Mouse (Mus musculus) lung, postnatal 25 days (tissue): ENCODE data around the gene Nup107.

Source experiments
- DNase-seq: peaks from one replicate; pipeline ENCODE4 v3.0.0; 2022; ENCODE audit warnings: low spot score

Nup107 gene

DNA sequence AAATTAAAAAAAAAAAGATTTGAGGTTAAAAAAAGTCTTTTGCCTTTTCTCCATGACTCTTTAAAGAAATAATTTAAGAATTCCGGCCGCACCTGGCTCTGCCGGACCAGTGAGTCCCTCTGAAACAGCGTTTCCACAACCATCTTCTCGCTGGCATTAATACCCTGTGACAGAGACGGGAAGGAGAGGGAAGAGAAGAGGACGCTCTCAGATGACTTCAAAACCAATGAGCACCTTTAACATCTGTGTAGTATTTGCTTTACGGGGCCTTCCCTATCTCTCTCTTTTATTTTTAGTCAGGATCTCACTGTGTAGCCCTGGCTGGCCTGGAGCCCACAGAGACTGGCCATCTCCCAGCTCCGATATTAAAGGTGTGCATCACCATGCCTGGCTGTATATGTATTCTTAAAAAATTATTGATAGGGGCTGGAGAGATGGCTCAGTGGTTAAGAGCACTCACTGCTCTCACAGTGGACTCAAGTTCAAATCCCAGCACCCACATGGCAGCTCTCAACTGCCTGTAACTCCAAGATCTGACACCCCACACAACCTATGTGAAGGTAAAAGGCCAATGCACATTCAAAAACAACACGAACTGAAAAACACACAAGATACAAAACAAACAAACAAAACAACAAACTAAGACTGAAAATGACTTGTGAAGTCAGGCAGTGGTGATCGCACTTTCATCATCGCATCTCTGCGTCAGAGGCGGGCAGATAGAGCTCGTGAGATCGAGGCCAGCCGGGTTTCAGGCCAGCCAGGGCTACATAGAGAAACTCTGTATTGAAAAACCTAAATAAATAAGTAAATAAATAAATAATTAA lies 14.8 kb downstream of the Nup107 start:
- DNase-seq, result no peak

DNA sequence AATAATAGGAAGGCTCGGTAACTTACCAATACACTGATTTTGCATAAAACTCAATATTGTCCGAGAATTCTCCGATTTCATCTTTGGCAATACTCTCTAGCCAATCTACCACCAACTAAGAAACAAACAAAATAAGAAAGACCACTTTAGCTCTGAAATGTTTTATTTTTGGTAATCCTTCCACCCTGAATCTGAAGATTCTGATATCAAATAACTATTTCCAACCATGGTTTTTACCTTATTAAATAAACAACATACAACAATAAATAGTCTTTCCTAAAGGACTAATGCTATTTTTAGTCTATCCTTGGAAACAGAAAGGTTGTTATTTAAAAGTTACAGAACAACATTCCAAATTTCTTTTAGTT lies 15.4 kb downstream of the Nup107 start:
- no peak for DNase-seq

- DNase-seq, result no peak
Measured at GRCm38 (mm10) chr10:117776281-117777102, 16.0 kb downstream of the Nup107 start.

DNA sequence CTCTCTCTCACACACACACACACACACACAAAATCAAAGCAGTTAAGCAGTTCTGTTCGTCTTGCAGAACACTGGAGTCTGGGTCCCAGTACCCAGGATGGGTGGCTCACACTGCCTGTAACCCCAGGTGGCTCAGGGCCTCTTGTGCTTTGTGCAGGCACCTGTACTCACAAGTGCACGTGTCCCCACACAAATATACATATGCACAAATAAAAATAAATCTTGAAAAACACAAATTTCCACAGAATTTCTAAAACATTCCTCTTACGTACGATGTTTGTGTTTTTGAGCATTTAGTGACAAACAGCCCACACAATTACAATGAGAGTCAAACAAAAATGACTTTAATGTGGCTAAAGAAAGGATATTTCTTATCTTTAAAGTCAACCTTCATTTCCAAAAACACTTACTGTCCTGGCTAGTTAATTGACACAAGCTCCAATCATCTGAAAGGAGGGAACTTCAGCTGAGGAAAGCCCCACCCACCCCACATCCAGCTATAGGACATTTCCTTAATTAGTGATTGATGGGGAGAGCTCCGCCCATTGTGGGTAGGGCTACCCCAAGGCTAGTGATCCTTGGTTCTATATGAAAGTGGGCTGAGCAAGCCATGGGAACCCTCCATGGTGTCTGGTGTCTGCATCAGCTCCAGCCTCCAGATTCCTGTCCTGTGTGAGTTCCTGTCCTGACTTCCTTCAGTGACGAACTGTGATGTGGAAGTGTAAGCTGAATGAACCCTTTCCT lies 16.9 kb downstream of the Nup107 start:
- DNase-seq, result no peak

- no peak for DNase-seq
Measured at GRCm38 (mm10) chr10:117774817-117775120, 17.7 kb downstream of the Nup107 start.

DNA sequence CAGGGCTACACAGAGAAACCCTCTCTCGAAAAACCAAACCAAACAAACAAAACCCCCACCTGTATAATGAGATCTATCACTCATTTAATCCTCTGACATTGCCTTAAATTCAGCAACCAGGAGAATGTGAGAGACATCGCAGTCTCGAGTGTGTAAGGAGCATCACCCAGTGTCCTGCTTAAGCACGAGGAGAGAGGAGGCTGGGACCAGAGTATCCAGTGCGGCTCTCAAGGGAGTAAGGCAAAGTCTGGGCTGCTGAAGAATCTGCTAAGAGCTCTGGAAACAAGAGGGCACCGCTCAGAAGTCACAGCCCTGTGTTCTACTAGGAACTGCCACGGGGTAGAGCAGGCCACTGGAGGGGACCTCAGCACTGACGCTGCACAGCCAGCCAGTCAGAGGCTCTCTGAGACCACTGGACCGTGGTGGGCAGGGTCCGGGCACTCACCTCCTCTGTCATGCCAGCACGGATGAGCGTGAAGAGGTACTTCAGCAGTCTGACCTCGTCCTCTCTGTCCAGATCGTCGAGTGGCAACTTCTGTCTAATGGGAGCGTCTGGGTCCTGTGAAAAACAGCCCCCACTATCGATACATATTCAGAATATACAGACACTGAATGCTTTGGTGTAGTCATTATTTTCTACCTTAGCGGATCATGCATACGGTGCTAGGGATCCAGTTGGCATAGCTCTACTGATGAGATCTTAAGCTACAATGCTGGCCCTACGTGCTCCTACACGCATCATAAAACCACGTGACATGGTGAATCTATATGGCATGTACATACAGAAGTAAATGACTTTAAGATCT lies 18.3 kb downstream of the Nup107 start:
- no peak for DNase-seq

GRCm38 (mm10) chr10:117773106-117773720 lies 19.3 kb downstream of the Nup107 start:
- no peak for DNase-seq

DNA sequence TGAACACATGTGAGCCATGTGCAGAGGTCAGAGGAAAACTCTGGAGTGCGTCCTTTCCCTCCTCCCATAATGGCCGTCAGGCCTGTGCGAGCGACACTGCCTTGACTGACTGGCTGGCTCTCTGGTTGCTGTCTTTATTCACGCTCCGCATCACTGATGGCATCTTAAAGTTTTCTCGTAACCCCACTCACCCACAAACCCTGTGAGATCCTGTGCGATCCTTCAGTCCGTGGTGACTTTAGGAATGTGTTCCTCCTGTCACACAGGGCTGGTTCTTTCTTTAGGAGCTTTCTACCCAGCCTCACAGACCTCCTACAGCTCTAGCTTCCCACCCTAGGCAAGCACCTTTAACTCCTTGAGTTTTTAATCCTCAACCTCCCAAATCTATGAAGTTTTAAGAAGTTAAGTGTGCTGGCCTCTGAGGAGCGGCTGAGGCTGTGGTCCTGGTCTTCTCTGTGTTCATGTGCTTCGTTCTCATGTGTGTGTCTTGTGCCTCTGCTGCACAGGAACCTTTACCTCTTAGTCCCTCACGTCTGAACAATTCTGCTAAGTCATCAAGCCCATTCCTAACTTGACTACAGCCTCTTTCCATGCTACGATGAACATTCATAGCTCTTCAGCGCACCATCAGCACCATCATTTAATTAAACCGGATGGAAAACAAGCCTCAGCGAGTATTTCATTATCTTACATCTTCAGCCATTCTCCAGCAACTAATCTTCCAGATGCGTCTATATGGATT lies 20.0 kb downstream of the Nup107 start:
- DNase-seq, result no peak

DNA sequence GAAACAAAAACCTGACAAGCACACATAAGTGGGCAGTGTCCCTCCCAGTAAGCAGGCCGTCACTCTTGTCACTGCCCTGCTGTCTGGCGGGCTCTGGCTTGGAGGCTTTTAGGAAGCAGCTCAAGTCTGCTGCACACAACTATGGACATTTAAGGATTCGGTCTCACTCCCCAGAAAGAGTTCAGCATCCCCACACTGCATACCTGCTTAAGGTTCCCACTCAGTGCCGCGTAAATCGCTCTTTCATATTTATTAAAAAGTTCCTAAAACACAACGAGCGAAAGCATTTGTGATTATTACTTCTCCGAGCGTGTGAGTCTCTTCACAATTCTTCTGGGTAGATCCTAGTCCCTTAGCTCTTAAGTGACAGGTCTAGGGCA lies 21.4 kb downstream of the Nup107 start:
- no peak for DNase-seq

GRCm38 (mm10) chr10:117770286-117771130 lies 22.0 kb downstream of the Nup107 start:
- no peak for DNase-seq

DNA sequence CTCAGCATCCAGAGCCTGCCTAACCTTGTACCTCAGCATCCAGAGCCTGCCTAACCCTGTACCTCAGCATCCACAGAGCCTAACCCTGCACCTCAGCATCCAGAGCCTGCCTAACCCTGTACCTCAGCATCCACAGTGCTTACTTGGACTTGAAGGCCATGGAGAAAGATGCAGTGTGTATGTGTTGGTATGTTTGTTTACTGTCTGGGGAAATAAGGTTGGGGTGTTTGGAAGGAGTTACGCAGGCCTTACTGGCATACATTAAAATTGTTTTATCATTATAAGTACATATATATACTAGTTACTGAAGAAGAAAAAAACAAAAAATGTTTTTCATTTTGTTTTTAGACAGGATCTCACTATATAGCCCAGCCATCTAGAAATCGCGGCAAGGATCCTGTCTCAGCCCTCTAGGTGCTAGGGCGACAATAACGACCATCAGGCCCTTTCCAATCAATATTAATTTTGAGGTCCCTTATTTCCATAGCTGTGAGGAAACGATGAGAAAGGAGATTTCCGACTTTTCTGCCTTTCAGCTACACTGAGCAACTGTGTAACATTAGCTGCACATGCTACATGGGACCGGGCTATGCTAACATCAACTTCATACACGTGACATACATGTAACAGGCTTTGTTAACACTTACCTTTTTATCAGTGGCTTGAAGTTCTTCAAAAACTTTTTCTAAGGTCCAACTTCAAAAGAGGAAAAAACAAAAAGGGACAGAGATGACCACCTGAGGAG lies 22.8 kb downstream of the Nup107 start:
- DNase-seq, result no peak

- no peak for DNase-seq
Measured at GRCm38 (mm10) chr10:117768141-117768440, 24.4 kb downstream of the Nup107 start.

- no peak for DNase-seq
Measured at GRCm38 (mm10) chr10:117767286-117768140, 25.0 kb downstream of the Nup107 start.

DNA sequence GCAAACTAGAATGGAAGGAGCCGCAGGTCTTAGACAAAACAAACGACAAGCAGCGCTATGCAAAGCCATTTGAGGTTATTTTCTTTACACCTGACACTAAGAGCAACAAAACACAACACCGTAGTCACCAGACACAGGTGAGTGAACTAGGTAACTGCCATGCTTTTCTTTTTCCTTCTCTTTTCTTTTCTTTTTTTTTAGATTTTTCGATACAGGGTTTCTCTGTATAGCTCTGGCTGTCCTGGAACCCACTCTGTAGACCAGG lies 25.7 kb downstream of the Nup107 start:
- DNase-seq, result no peak

DNA sequence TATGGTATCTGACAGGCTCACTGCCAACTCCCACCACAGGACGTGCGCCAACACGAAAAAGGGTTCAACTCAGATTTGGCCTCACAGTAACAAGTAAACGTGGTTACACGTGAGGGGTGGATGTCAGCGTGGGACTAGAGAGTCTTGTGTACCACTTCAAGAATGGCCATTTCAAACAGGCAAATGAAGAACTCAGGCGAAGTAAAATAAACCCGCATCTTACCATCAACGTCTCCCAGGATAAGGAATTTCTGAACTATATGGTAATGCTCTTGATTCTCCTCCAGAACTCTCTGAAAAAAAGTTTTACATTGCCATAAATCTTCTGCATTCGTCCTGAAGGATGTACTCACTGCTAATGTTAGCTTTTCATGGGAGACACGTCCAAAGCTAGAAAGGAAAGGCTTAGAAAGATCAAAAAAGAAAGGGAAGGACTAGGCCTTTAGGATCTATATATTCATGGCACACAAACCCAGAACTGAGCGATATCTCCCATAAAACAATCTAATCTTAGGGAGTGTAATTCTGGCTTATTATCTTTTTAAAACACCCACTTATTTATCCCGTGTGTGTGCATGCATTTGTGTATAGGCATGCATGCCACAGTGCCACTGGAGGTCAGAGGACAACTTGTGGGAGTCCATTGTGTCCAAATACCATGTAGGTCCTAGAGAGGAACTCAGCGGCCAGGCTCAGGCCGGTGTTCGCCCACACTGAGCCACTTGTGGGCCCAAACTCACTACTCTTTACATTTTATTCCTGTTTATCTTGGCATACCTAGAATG lies 26.2 kb downstream of the Nup107 start:
- DNase-seq, result no peak

DNA sequence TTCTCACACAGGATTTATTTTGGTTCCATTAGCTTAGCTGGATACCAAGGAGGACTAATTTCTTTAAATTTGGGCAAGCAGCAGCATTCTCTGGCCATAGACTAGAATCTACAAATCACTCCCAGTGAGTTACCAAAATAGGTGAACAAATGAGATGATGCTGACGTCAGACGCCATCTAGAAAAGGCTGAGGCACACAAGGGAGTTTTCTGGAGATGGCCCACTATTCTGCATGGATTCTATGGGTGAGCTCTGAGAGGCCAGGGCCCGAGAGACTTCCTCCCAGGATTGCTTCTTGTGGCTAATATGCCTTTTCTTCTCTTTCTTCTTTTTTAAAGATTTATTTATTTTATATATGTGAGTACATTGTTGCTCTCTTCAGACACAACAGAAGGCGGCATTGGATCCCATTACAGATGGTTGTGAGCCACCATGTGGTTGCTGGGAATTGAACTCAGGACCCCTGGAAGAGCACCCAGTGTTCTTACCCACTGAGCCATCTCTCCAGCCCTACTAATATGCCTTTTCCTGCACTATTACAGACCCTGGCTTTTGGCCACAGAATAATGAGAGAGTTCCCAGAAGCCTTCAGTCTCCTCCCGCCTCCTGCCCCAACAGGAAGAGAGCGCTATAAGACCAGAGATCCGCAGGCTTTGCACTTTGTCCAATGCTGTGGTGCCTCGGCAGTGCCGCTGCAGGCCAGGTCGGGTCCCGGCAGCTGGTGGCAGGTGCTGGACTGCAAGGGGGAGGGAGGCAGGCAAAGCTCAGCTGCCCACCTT lies 27.2 kb downstream of the Nup107 start:
- DNase-seq, result no peak

GRCm38 (mm10) chr10:117764598-117764997 lies 27.9 kb downstream of the Nup107 start:
- DNase-seq, result peak; percentile 60
